Mouse (Mus musculus) myocyte (in vitro differentiated cells): ENCODE measurements around the gene Efna4.

Source experiments
- CEBPB ChIP-seq: IDR thresholded peaks from 2 replicates; pipeline ENCODE4 v1.6.1; 2011; ENCODE audit warnings: mild to moderate bottlenecking, moderate library complexity; ENCODE audit not compliant: poor library complexity, insufficient read depth, severe bottlenecking
- E2F4 ChIP-seq: IDR thresholded peaks from one replicate; pipeline ENCODE4 v1.6.1; 2011; ENCODE audit warnings: mild to moderate bottlenecking, control low read depth, moderate library complexity; ENCODE audit not compliant: insufficient read depth
- MAX ChIP-seq: IDR thresholded peaks from one replicate; pipeline ENCODE4 v1.6.1; 2011; ENCODE audit warnings: low read depth, mild to moderate bottlenecking, control low read depth
- MYOD1 ChIP-seq, 3 experiments: IDR thresholded peaks; one replicate each; pipeline ENCODE4 v1.6.1; 2011; ENCODE audit warnings: control low read depth in 2 of 3, low read depth in 2 of 3, mild to moderate bottlenecking in 2 of 3, moderate library complexity in 1 of 3; ENCODE audit not compliant: insufficient read length in 2 of 3, control insufficient read depth in 1 of 3
- MYOG ChIP-seq, 3 experiments: IDR thresholded peaks; one replicate each; pipeline ENCODE4 v1.6.1; 2011; ENCODE audit warnings: control low read depth in 2 of 3, low read depth in 2 of 3, mild to moderate bottlenecking in 2 of 3; ENCODE audit not compliant: insufficient read length in 2 of 3, control insufficient read depth in 1 of 3, insufficient read depth in 1 of 3
- POLR2A ChIP-seq: IDR thresholded peaks from one replicate; pipeline ENCODE4 v1.6.1; 2011; ENCODE audit warnings: low read depth, mild to moderate bottlenecking, control low read depth, moderate library complexity; ENCODE audit not compliant: insufficient read length
- POLR2AphosphoS2 ChIP-seq: IDR thresholded peaks from one replicate; pipeline ENCODE4 v1.6.1; 2011; ENCODE audit warnings: low read depth, control low read depth; ENCODE audit not compliant: insufficient read length
- REST ChIP-seq: IDR thresholded peaks from one replicate; pipeline ENCODE4 v1.6.1; 2011; ENCODE audit warnings: mild to moderate bottlenecking, control low read depth, moderate library complexity; ENCODE audit not compliant: insufficient read depth, insufficient read length
- SRF ChIP-seq: IDR thresholded peaks from one replicate; pipeline ENCODE4 v1.6.1; 2011; ENCODE audit warnings: low read depth; ENCODE audit not compliant: control insufficient read depth, insufficient read length
- TCF12 ChIP-seq: IDR thresholded peaks from one replicate; pipeline ENCODE4 v1.6.1; 2011; ENCODE audit warnings: mild to moderate bottlenecking, control low read depth; ENCODE audit not compliant: poor library complexity, insufficient read depth, severe bottlenecking
- TCF3 ChIP-seq: IDR thresholded peaks from one replicate; pipeline ENCODE4 v1.6.1; 2011; ENCODE audit warnings: low read depth, control low read depth; ENCODE audit not compliant: insufficient read length
- USF1 ChIP-seq: IDR thresholded peaks from one replicate; pipeline ENCODE4 v1.6.1; 2011; ENCODE audit warnings: low read depth, mild to moderate bottlenecking, control low read depth, moderate library complexity

DNA sequence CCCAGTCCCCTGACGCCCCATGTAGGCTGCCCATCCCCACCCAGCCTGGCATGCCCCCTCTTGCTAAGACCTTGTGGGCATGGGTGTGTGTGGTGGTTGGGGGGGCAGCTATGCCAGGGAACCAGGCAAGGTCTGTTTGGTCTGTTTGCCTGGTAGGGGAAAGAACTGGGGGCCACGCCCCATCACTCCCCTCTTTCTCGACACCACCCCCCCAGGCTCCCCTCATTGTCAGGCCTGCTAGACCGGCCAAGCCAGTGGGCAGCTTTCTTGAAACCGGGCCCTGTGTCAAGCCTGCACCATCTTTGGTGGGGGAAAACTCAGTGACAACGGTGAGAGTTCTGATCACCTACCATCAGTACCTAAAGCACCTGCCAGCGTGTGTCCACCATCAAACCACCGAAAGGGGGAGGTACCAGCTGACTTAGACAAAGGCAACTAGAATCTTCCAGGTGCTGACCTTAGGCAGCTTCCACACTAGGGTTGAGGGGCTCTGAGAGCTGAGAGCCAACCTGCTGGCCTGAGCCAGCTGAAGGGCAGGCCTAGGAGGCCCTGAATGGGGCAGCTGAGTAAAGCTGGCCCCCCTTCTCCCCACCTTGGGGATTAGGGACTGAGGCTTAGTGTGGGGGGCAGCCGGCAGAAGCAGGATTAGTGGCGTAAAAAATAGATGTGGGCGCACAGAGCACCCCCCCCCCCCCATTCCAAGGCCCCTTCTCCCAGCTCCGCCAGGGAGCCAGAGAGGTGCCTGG lies 46.7 kb upstream of the Efna4 start:
- TF ChIP-seq USF1 (no peak), POLR2AphosphoS2 (no peak), TCF12 (no peak), CEBPB (no peak), POLR2A (no peak), MAX (no peak), MYOD1 (IDR thresholded peaks at IDR 0.05; ENCODE audit: control insufficient read depth in 1 of 3, insufficient read length in 2 of 3, low read depth in 2 of 3) (no peak), E2F4 (no peak), SRF (no peak), REST (no peak), MYOG (IDR thresholded peaks at IDR 0.05; ENCODE audit: control insufficient read depth in 1 of 3, insufficient read depth in 1 of 3, insufficient read length in 2 of 3, low read depth in 2 of 3) (no peak), TCF3 (no peak)
